Mouse (Mus musculus): ENCODE data around the gene Vamp1. TPM values are rescaled to one million over a fixed set of nuclear protein-coding genes. Genes with fewer than 3 reads are reported as not detected.

The Vamp1 gene
- total and polyA plus RNA-seq, 3 experiments = 1.9 to 4.6 (median 3.1) TPM

- dilution Hi-C loops (cut with MboI; ENCODE audit: extremely low pct_ligation_motif_present, extremely low pct_unique_long_range_greater_than_20kb, low sequenced_read_pairs) = no loop called here
- TF ChIP-seq SMC3 (IDR thresholded peaks at IDR 0.05; ENCODE audit: low read depth, low read length) = no peak
- no peak for TF ChIP-seq NELFE (IDR thresholded peaks at IDR 0.05; ENCODE audit: low read depth, low read length)
- TF ChIP-seq USF1 (IDR thresholded peaks at IDR 0.05; ENCODE audit: low read depth, low read length) = no peak
- TF ChIP-seq MYC (IDR thresholded peaks at IDR 0.05; ENCODE audit: low read depth, low read length) = no peak
- no peak for TF ChIP-seq ETS1 (conservative IDR thresholded peaks at IDR 0.05; ENCODE audit: low read depth, low read length)
- TF ChIP-seq ELF1 (IDR thresholded peaks at IDR 0.05; ENCODE audit: low read depth, low read length) = no peak
- no peak for TF ChIP-seq CHD2 (IDR thresholded peaks at IDR 0.05; ENCODE audit: low read length)
- no peak for TF ChIP-seq ZKSCAN1 (IDR thresholded peaks at IDR 0.05; ENCODE audit: borderline replicate concordance, low read depth, low read length)
- TF ChIP-seq UBTF (IDR thresholded peaks at IDR 0.05; ENCODE audit: low read depth, low read length) = no peak
- no peak for TF ChIP-seq EP300 (IDR thresholded peaks at IDR 0.05; ENCODE audit: low read length)
- TF ChIP-seq BHLHE40 (IDR thresholded peaks at IDR 0.05; ENCODE audit: low read depth, low read length) = no peak
- TF ChIP-seq USF2 (conservative IDR thresholded peaks at IDR 0.05; ENCODE audit: low read depth, low read length) = no peak
- TF ChIP-seq POLR2A (IDR thresholded peaks at IDR 0.05; ENCODE audit: low read depth, low read length) = no peak
- TF ChIP-seq ZMIZ1 (IDR thresholded peaks at IDR 0.05; ENCODE audit: low read depth, low read length) = no peak
- TF ChIP-seq MXI1 (IDR thresholded peaks at IDR 0.05; ENCODE audit: low read depth, low read length) = no peak
- no peak for TF ChIP-seq ZC3H11A (IDR thresholded peaks at IDR 0.05; ENCODE audit: low read depth, low read length)
Measured at GRCm38 (mm10) chr6:125197166-125197565, 18.2 kb upstream of the Vamp1 start.

GRCm38 (mm10) chr6:125210436-125210835 is 4.9 kb upstream of the Vamp1 start:
- H3K79me2 ChIP-seq (replicated peaks; ENCODE audit: control insufficient read depth, extremely low read depth, insufficient read depth, poor library complexity, severe bottlenecking) = no peaks in the 10 kb centered on the region
- peak in 1 of 2 experiments; percentile 35; a peak in 1 of 4 replicates for TF ChIP-seq CTCF (conservative IDR thresholded peaks at IDR 0.05 in 1 of 2, IDR thresholded peaks at IDR 0.05 in 1 of 2; ENCODE audit: low read depth in 2 of 2, low read length in 2 of 2)
- TF ChIP-seq RAD21 (IDR thresholded peaks at IDR 0.05; ENCODE audit: low read depth, low read length) = peak; percentile 13
- no peak for TF ChIP-seq NRF1 (IDR thresholded peaks at IDR 0.05; ENCODE audit: low read depth, low read length)
- no peak overlapping the region for H3K4me3 ChIP-seq (replicated peaks in 1 of 3; ENCODE audit: low read depth in 2 of 3, low read length in 2 of 3, poor library complexity in 1 of 3)
- peaks cover 37% of the 10 kb centered on the region for H3K27me3 ChIP-seq (replicated peaks)
- no peak overlapping the region for H3K4me2 ChIP-seq (ENCODE audit: insufficient read depth, low read depth, poor library complexity, severe bottlenecking)
- dilution Hi-C loops (cut with MboI; ENCODE audit: extremely low pct_ligation_motif_present, extremely low pct_unique_long_range_greater_than_20kb, low sequenced_read_pairs) (no loop called here), in situ Hi-C loops (cut with MboI; ENCODE audit: low pct_ligation_motif_present, low pct_unique_long_range_greater_than_20kb, low sequenced_read_pairs) (no loop called here)
- no peak for DNase-seq (ENCODE audit: extremely low read depth)
- H3K9ac ChIP-seq (ENCODE audit: insufficient read depth, low read depth) = no peak overlapping the region
- H3K36me3 ChIP-seq (replicated peaks in 1 of 2; ENCODE audit: control insufficient read depth in 1 of 2, insufficient read depth in 1 of 2, low read length in 1 of 2) = no peaks in the 10 kb centered on the region
- no peak overlapping the region for H3K27ac ChIP-seq (ENCODE audit: insufficient read depth, low read depth)
- H3K9me3 ChIP-seq (replicated peaks; ENCODE audit: low read length) = peaks cover 7% of the 10 kb centered on the region
- no peaks in the 10 kb centered on the region for H3K4me1 ChIP-seq (ENCODE audit: control insufficient read depth in 1 of 2, insufficient read depth in 2 of 2)

More at GRCm38 (mm10) chr6:125197166-125197565, 18.2 kb upstream of the Vamp1 start:
- H3K4me3 ChIP-seq (replicated peaks in 1 of 3; ENCODE audit: low read depth in 2 of 3, low read length in 2 of 3, poor library complexity in 1 of 3) = no peak overlapping the region
- no peak for DNase-seq (ENCODE audit: extremely low read depth)
- H3K9ac ChIP-seq (ENCODE audit: insufficient read depth, low read depth) = no peak overlapping the region
- H3K36me3 ChIP-seq (replicated peaks in 1 of 2; ENCODE audit: control insufficient read depth in 1 of 2, insufficient read depth in 1 of 2, low read length in 1 of 2) = peaks cover 2 to 24% of the 10 kb centered on the region in 2 experiments
- H3K79me2 ChIP-seq (replicated peaks; ENCODE audit: control insufficient read depth, extremely low read depth, insufficient read depth, poor library complexity, severe bottlenecking) = peaks cover 14% of the 10 kb centered on the region
- H3K4me2 ChIP-seq (ENCODE audit: insufficient read depth, low read depth, poor library complexity, severe bottlenecking) = no peak overlapping the region
- in situ Hi-C loops (cut with MboI; ENCODE audit: low pct_ligation_motif_present, low pct_unique_long_range_greater_than_20kb, low sequenced_read_pairs) = no loop called here
- H3K9me3 ChIP-seq (replicated peaks; ENCODE audit: low read length) = no peaks in the 10 kb centered on the region
- H3K27me3 ChIP-seq (replicated peaks) = no peaks in the 10 kb centered on the region
- peaks cover 0 to 9% of the 10 kb centered on the region in 2 experiments; a peak in 1 of 4 replicates for H3K4me1 ChIP-seq (ENCODE audit: control insufficient read depth in 1 of 2, insufficient read depth in 2 of 2)
- H3K27ac ChIP-seq (ENCODE audit: insufficient read depth, low read depth) = no peak overlapping the region

All from CH12.LX (cell line).